Mouse (Mus musculus): Measurements from ENCODE around the gene Zfp536. TPM values are rescaled to one million over a fixed set of nuclear protein-coding genes. Genes with fewer than 3 reads are reported as not detected.
"Not testable (repeated sequence)": the region's sequence is repeated elsewhere in the genome, so short reads cannot be mapped to it uniquely, and the experiment has no call there.

Zfp536 gene
- polyA plus RNA-seq, 1 experiment, result 8.7 TPM

- DNase-seq (ENCODE audit: low spot score), result no peak
These were observed 167.0 kb downstream of the Zfp536 start for GRCm38 (mm10) chr7:37606472-37606871.

GRCm38 (mm10) chr7:37603525-37603909 lies 169.9 kb downstream of the Zfp536 start:
- not testable (repeated sequence) for DNase-seq (ENCODE audit: low spot score)

- DNase-seq (ENCODE audit: low spot score), result no peak
These were observed 170.4 kb downstream of the Zfp536 start for GRCm38 (mm10) chr7:37602871-37603524.

GRCm38 (mm10) chr7:37600318-37600717 lies 173.1 kb downstream of the Zfp536 start:
- no peak for DNase-seq (ENCODE audit: low spot score)

- no peak for DNase-seq (ENCODE audit: low spot score)
These were observed 179.0 kb downstream of the Zfp536 start for GRCm38 (mm10) chr7:37594211-37595030.

- DNase-seq (ENCODE audit: low spot score), result no peak
These were observed 179.9 kb downstream of the Zfp536 start for GRCm38 (mm10) chr7:37593566-37593965.

- DNase-seq (ENCODE audit: low spot score), result no peak
These were observed 186.7 kb downstream of the Zfp536 start for GRCm38 (mm10) chr7:37586694-37587093.

- DNase-seq (ENCODE audit: low spot score), result no peak
These were observed 192.2 kb downstream of the Zfp536 start for GRCm38 (mm10) chr7:37581262-37581661.

- DNase-seq (ENCODE audit: low spot score), result no peak
These were observed 192.9 kb downstream of the Zfp536 start for GRCm38 (mm10) chr7:37580554-37580953.

- no peak for DNase-seq (ENCODE audit: low spot score)
These were observed 201.4 kb downstream of the Zfp536 start for GRCm38 (mm10) chr7:37572021-37572420.

GRCm38 (mm10) chr7:37568811-37569500 lies 204.5 kb downstream of the Zfp536 start:
- no peak for DNase-seq (ENCODE audit: low spot score)

GRCm38 (mm10) chr7:37568041-37568440 lies 205.4 kb downstream of the Zfp536 start:
- DNase-seq (ENCODE audit: low spot score), result no peak

- DNase-seq (ENCODE audit: low spot score), result no peak
These were observed 207.4 kb downstream of the Zfp536 start for GRCm38 (mm10) chr7:37566019-37566418.

GRCm38 (mm10) chr7:37565371-37565770 lies 208.1 kb downstream of the Zfp536 start:
- no peak for DNase-seq (ENCODE audit: low spot score)

GRCm38 (mm10) chr7:37564644-37565043 lies 208.8 kb downstream of the Zfp536 start:
- no peak for DNase-seq (ENCODE audit: low spot score)

- no peak for DNase-seq (ENCODE audit: low spot score)
These were observed 209.5 kb downstream of the Zfp536 start for GRCm38 (mm10) chr7:37563831-37564400.

- no peak for DNase-seq (ENCODE audit: low spot score)
These were observed 210.3 kb downstream of the Zfp536 start for GRCm38 (mm10) chr7:37563171-37563574.

GRCm38 (mm10) chr7:37562505-37562904 lies 210.9 kb downstream of the Zfp536 start:
- no peak for DNase-seq (ENCODE audit: low spot score)

- DNase-seq (ENCODE audit: low spot score), result no peak
These were observed 212.9 kb downstream of the Zfp536 start for GRCm38 (mm10) chr7:37560581-37560980.

GRCm38 (mm10) chr7:37559851-37560250 lies 213.6 kb downstream of the Zfp536 start:
- DNase-seq (ENCODE audit: low spot score), result no peak

GRCm38 (mm10) chr7:37559341-37559740 lies 214.1 kb downstream of the Zfp536 start:
- no peak for DNase-seq (ENCODE audit: low spot score)

GRCm38 (mm10) chr7:37556811-37557210 lies 216.6 kb downstream of the Zfp536 start:
- no peak for DNase-seq (ENCODE audit: low spot score)

All from urinary bladder, adult 2 months (tissue).